Mouse (Mus musculus) embryonic facial prominence, embryonic 10.5 days (tissue): ENCODE data around the gene Bmp8a. TPM values are rescaled to one million over a fixed set of nuclear protein-coding genes. Genes with fewer than 3 reads are reported as not detected.
"Not testable (repeated sequence)": the region's sequence is repeated elsewhere in the genome, so short reads cannot be mapped to it uniquely, and the experiment has no call there.

Source experiments
- DNase-seq: peaks from one replicate; pipeline ENCODE4 v3.0.0-alpha.2; 2017; ENCODE audit warnings: low spot score
- H3K27ac ChIP-seq: fragments of 300-500 bp; sonication (generic); replicated peaks from 2 replicates; pipeline ENCODE4 v1.5.1; 2016; ENCODE audit warnings: mild to moderate bottlenecking
- H3K27me3 ChIP-seq: fragments of 300-500 bp; sonication (generic); replicated peaks from 2 replicates; pipeline ENCODE4 v1.6.1; 2016; ENCODE audit warnings: low read depth, mild to moderate bottlenecking; ENCODE audit not compliant: poor library complexity, severe bottlenecking
- H3K36me3 ChIP-seq: fragments of 300-500 bp; sonication (generic); replicated peaks from 2 replicates; pipeline ENCODE4 v1.6.1; 2016; ENCODE audit warnings: mild to moderate bottlenecking, moderate library complexity
- H3K4me1 ChIP-seq: fragments of 300-500 bp; sonication (generic); 2 replicates; pipeline ENCODE4 v1.6.1; 2016
- H3K4me3 ChIP-seq: fragments of 300-500 bp; sonication (generic); 2 replicates; pipeline ENCODE4 v1.5.1; 2016; ENCODE audit warnings: mild to moderate bottlenecking, moderate library complexity
- H3K9me3 ChIP-seq: fragments of 300-500 bp; sonication (generic); 2 replicates; pipeline ENCODE4 v1.6.1; 2016; ENCODE audit warnings: mild to moderate bottlenecking
- WGBS: fragments of 180-500 bp; shearing (Covaris S2); methylation state at CpG from one replicate; pipeline ENCODE4 v1.1.7; 2016; 5-methylcytosine and 5-hydroxymethylcytosine counted together
- polyA plus RNA-seq: library from polyadenylated mRNA; unstranded; fragments of >200 nt; fragmentation: Nextera tagmentation; extraction: Ambion mirVana; gene quantifications from 2 replicates; pipeline ENCODE4 v1.2.1, GENCODE M21; 2016

Bmp8a gene
- polyA plus RNA-seq, 1 experiment from 2014 or later: not detected

DNA sequence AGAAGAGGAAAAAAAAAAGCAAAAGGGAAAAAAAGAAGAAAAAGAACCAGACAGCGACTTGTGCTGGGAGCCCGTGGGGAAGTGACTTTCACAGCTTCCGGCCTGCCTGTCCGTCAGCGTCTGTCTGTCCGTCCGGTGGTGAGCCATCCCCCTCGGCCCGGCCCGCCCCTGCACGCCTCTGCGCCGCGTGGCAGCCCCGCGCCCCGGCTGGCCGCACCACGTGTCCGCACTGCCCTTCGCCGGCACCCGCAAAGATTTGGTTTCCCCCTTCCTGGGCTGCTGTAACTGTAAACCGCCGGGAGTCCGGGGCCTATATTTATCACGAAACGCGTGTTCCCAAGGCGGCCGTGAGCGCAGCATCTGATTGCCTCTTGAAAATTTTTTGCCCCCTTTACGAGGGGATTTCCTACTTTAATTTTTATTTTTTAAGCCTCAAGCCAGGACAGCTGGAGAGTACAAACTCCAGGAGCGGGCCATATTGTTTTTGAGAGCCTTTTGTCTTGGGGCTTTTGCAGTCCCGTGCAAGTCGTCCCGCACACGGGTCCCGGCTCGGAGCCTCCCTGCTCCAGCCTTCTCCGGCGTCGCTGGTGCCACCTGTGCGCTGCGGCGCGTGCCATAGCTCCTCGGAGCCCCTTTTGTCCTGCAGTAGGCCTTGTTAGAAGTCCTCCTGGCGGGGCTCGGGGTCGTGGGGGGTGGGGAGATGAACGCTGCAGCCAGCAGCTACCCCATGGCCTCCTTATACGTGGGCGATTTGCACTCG lies 60.0 kb downstream of the Bmp8a start:
- WGBS: under 1% methylated on average over 54 of the region's 55 CpGs
- peak overlapping the region; percentile 68 for H3K4me3 ChIP-seq
- not testable (repeated sequence) for H3K27me3 ChIP-seq, H3K9me3 ChIP-seq
- H3K27ac ChIP-seq: peak overlapping the region; percentile 82
- DNase-seq: peak; percentile 50
- H3K36me3 ChIP-seq: peaks cover 43% of the 10 kb centered on the region
- peaks cover 27% of the 10 kb centered on the region for H3K4me1 ChIP-seq

DNA sequence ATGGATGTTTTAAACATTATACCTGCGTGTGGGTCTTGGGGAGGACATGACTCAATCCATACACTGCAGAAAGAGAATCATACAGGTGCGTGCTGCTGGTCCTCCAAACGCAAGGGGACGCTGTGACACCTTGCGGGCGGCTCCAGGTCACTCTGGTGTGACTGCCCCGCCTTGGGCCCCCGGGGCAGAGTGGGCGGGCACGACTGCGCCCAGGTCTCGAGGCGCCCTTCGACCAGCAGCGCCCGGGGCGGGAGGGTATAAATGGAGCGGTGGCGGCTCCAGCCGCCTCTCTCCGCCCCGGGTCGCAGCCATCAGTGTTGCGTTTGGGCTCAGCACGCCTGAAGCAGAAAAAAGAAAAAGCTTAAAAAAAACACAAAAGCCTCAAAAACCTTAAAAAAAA lies 60.6 kb downstream of the Bmp8a start:
- H3K27ac ChIP-seq: peak overlapping the region; percentile 82
- H3K9me3 ChIP-seq: no peaks in the 10 kb centered on the region
- no peaks in the 10 kb centered on the region for H3K27me3 ChIP-seq
- peak overlapping the region; percentile 68 for H3K4me3 ChIP-seq
- peaks cover 25% of the 10 kb centered on the region for H3K4me1 ChIP-seq
- H3K36me3 ChIP-seq: peaks cover 37% of the 10 kb centered on the region
- WGBS: under 1% methylated on average over 25 of the region's 25 CpGs
- peak; percentile 95 for DNase-seq

DNA sequence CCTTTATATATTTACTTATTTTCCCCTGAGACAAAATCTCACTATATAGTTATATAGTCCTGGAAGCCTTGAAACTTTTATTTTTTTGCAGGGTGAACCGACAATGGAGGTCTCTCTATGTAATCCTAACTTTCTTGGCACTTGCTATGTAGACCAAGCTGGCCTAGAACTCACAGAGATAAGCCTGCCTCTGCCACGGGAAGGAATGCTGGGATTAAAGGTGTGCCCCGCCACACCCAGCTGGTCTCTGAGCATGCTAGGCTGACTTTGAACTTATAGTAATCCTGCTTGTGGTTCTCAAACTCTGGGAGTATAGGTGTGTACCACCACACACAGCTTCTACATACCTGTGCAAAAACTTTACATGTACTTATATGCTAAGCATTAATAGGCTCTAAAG lies 62.9 kb downstream of the Bmp8a start:
- Histone ChIP-seq H3K4me3 (no peak overlapping the region), H3K9me3 (no peaks in the 10 kb centered on the region), H3K4me1 (peaks cover 15% of the 10 kb centered on the region), H3K27me3 (no peaks in the 10 kb centered on the region), H3K27ac (no peak overlapping the region), H3K36me3 (peaks cover 13% of the 10 kb centered on the region)
- 81% methylated on average over 3 of the region's 3 CpGs for WGBS
- no peak for DNase-seq

DNA sequence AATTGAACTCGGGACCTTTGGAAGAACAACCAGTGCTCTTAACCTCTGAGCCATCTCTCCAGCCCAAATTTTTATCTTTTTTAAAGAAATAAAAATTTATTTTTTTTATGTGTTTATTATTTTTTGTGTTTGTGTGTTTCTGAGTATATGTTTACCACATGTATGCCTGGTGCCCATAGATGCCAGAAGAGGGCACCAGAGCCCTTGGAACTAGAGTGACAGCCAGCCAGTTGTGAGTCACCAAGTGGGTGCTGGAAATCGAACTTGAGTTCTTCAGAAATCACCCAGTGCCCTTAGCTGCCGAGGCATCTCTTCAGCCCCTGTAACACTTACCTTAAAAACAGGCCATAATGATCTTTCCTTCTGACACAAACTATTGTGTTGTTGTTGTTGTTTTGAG lies 72.0 kb downstream of the Bmp8a start:
- 89% methylated on average over 3 of the region's 3 CpGs for WGBS
- DNase-seq: no peak
- H3K9me3 ChIP-seq: no peaks in the 10 kb centered on the region
- no peak overlapping the region for H3K4me3 ChIP-seq
- no peaks in the 10 kb centered on the region for H3K27me3 ChIP-seq
- no peak overlapping the region for H3K27ac ChIP-seq
- no peaks in the 10 kb centered on the region for H3K36me3 ChIP-seq
- no peaks in the 10 kb centered on the region for H3K4me1 ChIP-seq

Other genes with a start within 250 kb of the Bmp8a start
- 0.29 and 0.39 TPM in 2 replicates for gene Bmp8b, start 238.1 kb downstream of the Bmp8a start, polyA plus RNA-seq
- 0.09 and 0.12 TPM in 2 replicates for gene Oxct2b, start 227.0 kb downstream of the Bmp8a start, polyA plus RNA-seq
- 131 TPM in 2 replicates for gene Ppie, start 203.3 kb downstream of the Bmp8a start, polyA plus RNA-seq
- 0.60 and 0.95 TPM in 2 replicates for gene Hpcal4, start 160.0 kb downstream of the Bmp8a start, polyA plus RNA-seq
- gene Nt5c1a, start 141.7 kb downstream of the Bmp8a start, polyA plus RNA-seq: not detected in 2 replicates
- gene Heyl, start 109.7 kb downstream of the Bmp8a start, polyA plus RNA-seq: 13.4 and 13.5 TPM in 2 replicates
- gene Pabpc4, start 80.9 kb downstream of the Bmp8a start, polyA plus RNA-seq: 54.9 and 59.4 TPM in 2 replicates
- not detected in 2 replicates for gene Oxct2a, start 19.6 kb downstream of the Bmp8a start, polyA plus RNA-seq